Mouse (Mus musculus) myocyte (in vitro differentiated cells): Measurements from ENCODE around the gene Dnal1.

Experiments
- MYOD1 ChIP-seq, 3 experiments: IDR thresholded peaks; one replicate each; pipeline ENCODE4 v1.6.1; 2011; ENCODE audit warnings: control low read depth in 2 of 3, low read depth in 2 of 3, mild to moderate bottlenecking in 2 of 3, moderate library complexity in 1 of 3; ENCODE audit not compliant: insufficient read length in 2 of 3, control insufficient read depth in 1 of 3
- POLR2A ChIP-seq: IDR thresholded peaks from one replicate; pipeline ENCODE4 v1.6.1; 2011; ENCODE audit warnings: low read depth, mild to moderate bottlenecking, control low read depth, moderate library complexity; ENCODE audit not compliant: insufficient read length
- POLR2AphosphoS2 ChIP-seq: IDR thresholded peaks from one replicate; pipeline ENCODE4 v1.6.1; 2011; ENCODE audit warnings: low read depth, control low read depth; ENCODE audit not compliant: insufficient read length
- TCF12 ChIP-seq: IDR thresholded peaks from one replicate; pipeline ENCODE4 v1.6.1; 2011; ENCODE audit warnings: mild to moderate bottlenecking, control low read depth; ENCODE audit not compliant: poor library complexity, insufficient read depth, severe bottlenecking
- USF1 ChIP-seq: IDR thresholded peaks from one replicate; pipeline ENCODE4 v1.6.1; 2011; ENCODE audit warnings: low read depth, mild to moderate bottlenecking, control low read depth, moderate library complexity

GRCm38 (mm10) chr12:84119584-84119983, 5.4 kb downstream of the Dnal1 start:
- TF ChIP-seq POLR2A: no peak
- no peak for TF ChIP-seq USF1
- no peak for TF ChIP-seq MYOD1 (IDR thresholded peaks at IDR 0.05; ENCODE audit: control insufficient read depth in 1 of 3, insufficient read length in 2 of 3, low read depth in 2 of 3)
- no peak for TF ChIP-seq TCF12
- TF ChIP-seq POLR2AphosphoS2: no peak
